Mouse (Mus musculus) hindbrain, postnatal 0 days (tissue): ENCODE results near the gene Pcdh17. TPM values are rescaled to one million over a fixed set of nuclear protein-coding genes. Genes with fewer than 3 reads are reported as not detected.

ENCODE experiments used
- ATAC-seq: fragments of 200-750 bp; cut with Nextera tagmentation; 2 replicates; pipeline ENCODE4 v1.8.0; 2017; ENCODE audit warnings: mild to moderate bottlenecking, moderate TSS enrichment, moderate library complexity
- DNase-seq: peaks from one replicate; pipeline ENCODE4 v3.0.0-alpha.2; 2015; ENCODE audit warnings: low spot score
- H3K27ac ChIP-seq: fragments of 300-500 bp; sonication (generic); 2 replicates; pipeline ENCODE4 v1.5.1; 2014; ENCODE audit warnings: mild to moderate bottlenecking
- H3K27me3 ChIP-seq: fragments of 300-500 bp; sonication (generic); 2 replicates; pipeline ENCODE4 v1.6.1; 2014; ENCODE audit warnings: low read length, mixed read lengths; ENCODE audit not compliant: insufficient read depth
- H3K36me3 ChIP-seq: fragments of 300-500 bp; sonication (generic); 2 replicates; pipeline ENCODE4 v1.6.1; 2014; ENCODE audit warnings: low read length, mixed read lengths; ENCODE audit not compliant: insufficient read depth
- H3K4me1 ChIP-seq: fragments of 300-500 bp; sonication (generic); 2 replicates; pipeline ENCODE4 v1.6.1; 2014; ENCODE audit warnings: antibody characterized with exemption, low read length, mixed read lengths; ENCODE audit not compliant: insufficient read depth
- H3K4me2 ChIP-seq: fragments of 300-500 bp; sonication (generic); 2 replicates; pipeline ENCODE4 v1.6.1; 2014; ENCODE audit warnings: low read depth, mild to moderate bottlenecking, low read length, moderate library complexity, mixed read lengths
- H3K4me3 ChIP-seq: fragments of 300-500 bp; sonication (generic); 2 replicates; pipeline ENCODE4 v1.5.1; 2014; ENCODE audit warnings: low read length
- H3K9ac ChIP-seq: fragments of 300-500 bp; sonication (generic); replicated peaks from 2 replicates; pipeline ENCODE4 v1.6.1; 2014; ENCODE audit warnings: mild to moderate bottlenecking, low read length, moderate library complexity, mixed read lengths
- H3K9me3 ChIP-seq: fragments of 300-500 bp; sonication (generic); 2 replicates; pipeline ENCODE4 v1.6.1; 2016; ENCODE audit warnings: low read length, mixed read lengths
- CTCF ChIP-seq: IDR thresholded peaks from 2 replicates; pipeline ENCODE4 v1.5.1; 2016; ENCODE audit warnings: antibody characterized with exemption, control low read depth, low read depth
- WGBS: fragments of 180-500 bp; shearing (Covaris S2); extraction: QIAGEN DNeasy Blood & Tissue Kit; methylation state at CpG from one replicate; pipeline ENCODE4 v1.1.7; 2014; 5-methylcytosine and 5-hydroxymethylcytosine counted together
- polyA plus RNA-seq: library from polyadenylated mRNA; unstranded; fragments of >200 nt; fragmentation: Nextera tagmentation; extraction: Ambion mirVana; gene quantifications from 2 replicates; pipeline ENCODE4 v1.2.1, GENCODE M21; 2015
- total RNA-seq: library from RNA; depleted of rRNA; stranded (reverse); fragments of >200 nt; gene quantifications from 2 replicates; pipeline ENCODE4 v1.2.3, GENCODE M21; 2014

Pcdh17 gene
- total and polyA plus RNA-seq, 2 experiments from 2014 or later: 31.5 to 57.3 TPM

- DNase-seq (peak; percentile 82), ATAC-seq (peak; percentile 56)
- Histone ChIP-seq H3K36me3 (no peaks in the 10 kb centered on the region), H3K27ac (peak overlapping the region; percentile 86), H3K27me3 (no peaks in the 10 kb centered on the region), H3K4me2 (peak overlapping the region; percentile 85), H3K4me1 (peaks cover 5% of the 10 kb centered on the region; the same call in 1 of the 2 replicates), H3K4me3 (peak overlapping the region; percentile 81), H3K9me3 (no peaks in the 10 kb centered on the region), H3K9ac (peak overlapping the region; percentile 76)
- WGBS: 0% methylated on average over 28 of the region's 30 CpGs
- TF ChIP-seq CTCF: no peak
These were observed 655 bp upstream of the Pcdh17 start for GRCm38 (mm10) chr14:84442528-84443287.

GRCm38 (mm10) chr14:84443761-84444160 lies 398 bp downstream of the Pcdh17 start:
- TF ChIP-seq CTCF: no peak
- no peaks in the 10 kb centered on the region for H3K27me3 ChIP-seq
- H3K9me3 ChIP-seq: no peaks in the 10 kb centered on the region
- ATAC-seq: no peak
- peak overlapping the region; percentile 85 for H3K4me2 ChIP-seq
- no peak for DNase-seq
- H3K27ac ChIP-seq: peak overlapping the region; percentile 86
- peak overlapping the region; percentile 81 for H3K4me3 ChIP-seq
- no peaks in the 10 kb centered on the region for H3K36me3 ChIP-seq
- peak overlapping the region; percentile 76 for H3K9ac ChIP-seq
- H3K4me1 ChIP-seq: peaks cover 5% of the 10 kb centered on the region; the same call in 1 of the 2 replicates
- under 1% methylated on average over 13 of the region's 13 CpGs for WGBS

- H3K4me3 ChIP-seq: peak overlapping the region; percentile 81
- under 1% methylated on average over 21 of the region's 21 CpGs for WGBS
- H3K36me3 ChIP-seq: no peaks in the 10 kb centered on the region
- H3K4me1 ChIP-seq: peaks cover 5% of the 10 kb centered on the region; the same call in 1 of the 2 replicates
- no peak for ATAC-seq
- peak overlapping the region; percentile 76 for H3K9ac ChIP-seq
- TF ChIP-seq CTCF: no peak
- H3K27me3 ChIP-seq: no peaks in the 10 kb centered on the region
- H3K9me3 ChIP-seq: no peaks in the 10 kb centered on the region
- H3K4me2 ChIP-seq: peak overlapping the region; percentile 85
- peak; percentile 55 for DNase-seq
- H3K27ac ChIP-seq: peak overlapping the region; percentile 86
These were observed 906 bp downstream of the Pcdh17 start for GRCm38 (mm10) chr14:84444276-84444662.

GRCm38 (mm10) chr14:84444663-84445502 lies 1.5 kb downstream of the Pcdh17 start:
- Histone ChIP-seq H3K4me1 (peaks cover 5% of the 10 kb centered on the region; the same call in 1 of the 2 replicates), H3K4me3 (peak overlapping the region; percentile 81), H3K9me3 (no peaks in the 10 kb centered on the region), H3K9ac (peak overlapping the region; percentile 76), H3K27ac (peak overlapping the region; percentile 86), H3K36me3 (no peaks in the 10 kb centered on the region), H3K4me2 (peak overlapping the region; percentile 85), H3K27me3 (no peaks in the 10 kb centered on the region)
- DNase-seq (peak; percentile 67), ATAC-seq (peak; percentile 43)
- no peak for TF ChIP-seq CTCF
- WGBS: 0% methylated on average over 20 of the region's 21 CpGs

GRCm38 (mm10) chr14:84445503-84446410 lies 2.4 kb downstream of the Pcdh17 start:
- ATAC-seq (no peak), DNase-seq (peak; percentile 78)
- peak overlapping the region; percentile 85 for H3K4me2 ChIP-seq
- under 1% methylated on average over 59 of the region's 59 CpGs for WGBS
- H3K27ac ChIP-seq: peak overlapping the region; percentile 86
- H3K9me3 ChIP-seq: no peaks in the 10 kb centered on the region
- no peaks in the 10 kb centered on the region for H3K36me3 ChIP-seq
- no peaks in the 10 kb centered on the region for H3K27me3 ChIP-seq
- H3K4me3 ChIP-seq: peak overlapping the region; percentile 81
- peak; percentile 29; the same call in 1 of the 2 replicates for TF ChIP-seq CTCF
- H3K4me1 ChIP-seq: peaks cover 5% of the 10 kb centered on the region; the same call in 1 of the 2 replicates
- H3K9ac ChIP-seq: peak overlapping the region; percentile 76
